Mouse (Mus musculus) kidney, postnatal 4 days (tissue): ENCODE measurements at regions not wholly inside any gene's neighbourhood (a gene's known extent, or its start where the extent isn't known, plus 50 kb on each side); places are given as distances from the start of the nearest gene placed in this dataset.
A peak's percentile ranks its signal among the peaks of the same experiment; 100 is the strongest.

Experiments used
- DNase-seq, 2 experiments: peaks; one replicate each; pipeline ENCODE4 v3.0.0; 2021; ENCODE audit warnings: mixed read lengths in 2 of 2

GRCm38 (mm10) chr13:44145441-44145840 is 360.9 kb downstream of the Cd83 start:
- DNase-seq, result no peak

GRCm38 (mm10) chr13:44147841-44148240 is 363.3 kb downstream of the Cd83 start:
- no peak for DNase-seq

- DNase-seq, result no peak
These were observed 364.9 kb downstream of the Cd83 start for GRCm38 (mm10) chr13:44149499-44149898.

- no peak for DNase-seq
These were observed 367.0 kb downstream of the Cd83 start for GRCm38 (mm10) chr13:44151526-44151925.

- DNase-seq, result no peak
These were observed 368.4 kb downstream of the Cd83 start for GRCm38 (mm10) chr13:44152806-44153613.

- DNase-seq, result no peak
These were observed 369.2 kb downstream of the Cd83 start for GRCm38 (mm10) chr13:44153784-44154183.

GRCm38 (mm10) chr13:44155956-44156355 is 371.4 kb downstream of the Cd83 start:
- DNase-seq, result no peak

- no peak for DNase-seq
These were observed 372.0 kb downstream of the Cd83 start for GRCm38 (mm10) chr13:44156546-44156945.

GRCm38 (mm10) chr13:44157236-44157635 is 372.7 kb downstream of the Cd83 start:
- DNase-seq, result no peak

- DNase-seq, result no peak
These were observed 373.8 kb downstream of the Cd83 start for GRCm38 (mm10) chr13:44158364-44158763.

GRCm38 (mm10) chr13:44159346-44159745 is 374.8 kb downstream of the Cd83 start:
- no peak for DNase-seq

- no peak for DNase-seq
These were observed 380.2 kb downstream of the Cd83 start for GRCm38 (mm10) chr13:44164746-44165145.

- peak; percentile 18 to 40 for DNase-seq
These were observed 382.6 kb downstream of the Cd83 start for GRCm38 (mm10) chr13:44167186-44167585.

GRCm38 (mm10) chr13:44168186-44168585 is 383.6 kb downstream of the Cd83 start:
- DNase-seq, result no peak

GRCm38 (mm10) chr13:44171639-44172038 is 387.1 kb downstream of the Cd83 start:
- DNase-seq, result no peak

GRCm38 (mm10) chr13:44172701-44173100 is 388.1 kb downstream of the Cd83 start:
- no peak for DNase-seq

- no peak for DNase-seq
These were observed 389.7 kb downstream of the Cd83 start for GRCm38 (mm10) chr13:44174236-44174635.

- no peak for DNase-seq
These were observed 390.9 kb downstream of the Cd83 start for GRCm38 (mm10) chr13:44175300-44176036.

- DNase-seq, result no peak
These were observed 391.5 kb downstream of the Cd83 start for GRCm38 (mm10) chr13:44176121-44176520.

- no peak for DNase-seq
These were observed 393.4 kb downstream of the Cd83 start for GRCm38 (mm10) chr13:44178006-44178405.

- no peak for DNase-seq
These were observed 395.8 kb downstream of the Cd83 start for GRCm38 (mm10) chr13:44180384-44180783.

GRCm38 (mm10) chr13:44182544-44183191 is 398.1 kb downstream of the Cd83 start:
- peak; percentile 31 to 46 for DNase-seq

- DNase-seq, result no peak
These were observed 410.8 kb downstream of the Cd83 start for GRCm38 (mm10) chr13:44195365-44195764.

- no peak for DNase-seq
These were observed 421.5 kb downstream of the Cd83 start for GRCm38 (mm10) chr13:44206042-44206441.
